Mouse (Mus musculus) cerebellum, adult 2 months (tissue): Measurements from ENCODE around the gene Atp2a1.

Experiments used
- CTCF ChIP-seq: fragments of 200-500 bp; IDR thresholded peaks from 2 replicates; pipeline ENCODE4 v1.5.1; 2011; ENCODE audit warnings: low read depth, mild to moderate bottlenecking, control low read depth, low read length, moderate library complexity, borderline replicate concordance; ENCODE audit not compliant: insufficient read depth
- POLR2A ChIP-seq: fragments of 200-500 bp; IDR thresholded peaks from 2 replicates; pipeline ENCODE4 v1.6.1; 2011; ENCODE audit warnings: low read length, control low read depth, borderline replicate concordance; ENCODE audit not compliant: insufficient read depth

- TF ChIP-seq POLR2A = no peak
- no peak for TF ChIP-seq CTCF
Observed at GRCm38 (mm10) chr7:126473470-126474086, 10.7 kb upstream of the Atp2a1 start.
